Mouse (Mus musculus) megakaryocyte, embryonic 14.5 days (primary cell): ENCODE data around the gene Adam19. TPM values are rescaled to one million over a fixed set of nuclear protein-coding genes. Genes with fewer than 3 reads are reported as not detected.

Source experiments
- H3K27me3 ChIP-seq: replicated peaks from 2 replicates; pipeline ENCODE3; 2012; ENCODE audit warnings: inconsistent platforms
- H3K36me3 ChIP-seq: replicated peaks from 2 replicates; pipeline ENCODE3; 2012; ENCODE audit warnings: low read length, inconsistent platforms, mixed read lengths
- H3K4me1 ChIP-seq: 2 replicates; pipeline ENCODE4 v1.6.1; 2012; ENCODE audit warnings: inconsistent platforms
- H3K4me3 ChIP-seq: replicated peaks from 2 replicates; pipeline ENCODE3; 2012; ENCODE audit warnings: moderate library complexity, mild to moderate bottlenecking, inconsistent platforms
- H3K9me3 ChIP-seq: 2 replicates; pipeline ENCODE4 v1.6.1; 2012; ENCODE audit warnings: inconsistent platforms
- FLI1 ChIP-seq: IDR thresholded peaks from 2 replicates; pipeline ENCODE4 v1.6.1; 2012; ENCODE audit warnings: low read length, inconsistent platforms, mixed read lengths
- GATA1 ChIP-seq: IDR thresholded peaks from 3 replicates; pipeline ENCODE4 v1.6.1; 2012; ENCODE audit warnings: mixed read lengths, low read length, inconsistent platforms, borderline replicate concordance
- polyA plus RNA-seq: library from polyadenylated mRNA; stranded (reverse); fragments of >175 nt; gene quantifications from 2 replicates; pipeline ENCODE4 v1.2.3, GENCODE M21; 2012; ENCODE audit warnings: low replicate concordance; ENCODE audit not compliant: insufficient read depth

The Adam19 gene
- polyA plus RNA-seq, 1 experiment, result 0.21 TPM

DNA sequence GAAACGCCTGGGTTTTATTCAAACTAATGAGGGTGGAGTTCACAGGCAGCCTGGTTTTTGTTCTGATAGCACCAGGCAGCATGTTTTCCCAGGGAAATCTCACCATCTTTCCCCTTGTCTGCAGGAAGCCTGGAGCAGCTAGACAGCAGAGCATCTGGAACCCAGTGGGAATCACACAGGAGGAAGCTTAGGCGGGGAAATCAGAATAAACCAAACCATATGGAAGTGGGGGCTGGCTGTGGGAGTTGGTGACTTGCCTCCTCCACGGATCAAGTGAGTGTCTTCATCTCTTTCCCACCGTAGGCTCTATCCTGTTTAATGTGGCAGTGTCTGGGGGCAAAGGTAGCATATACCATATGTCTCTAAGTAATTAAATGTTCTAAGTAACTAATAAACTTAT is 129.7 kb downstream of the Adam19 start:
- H3K9me3 ChIP-seq, result no peaks in the 10 kb centered on the region
- H3K36me3 ChIP-seq, result no peaks in the 10 kb centered on the region
- TF ChIP-seq GATA1, result no peak
- no peak for TF ChIP-seq FLI1
- peaks cover 3% of the 10 kb centered on the region for H3K27me3 ChIP-seq
- no peaks in the 10 kb centered on the region for H3K4me1 ChIP-seq
- H3K4me3 ChIP-seq, result no peak overlapping the region

DNA sequence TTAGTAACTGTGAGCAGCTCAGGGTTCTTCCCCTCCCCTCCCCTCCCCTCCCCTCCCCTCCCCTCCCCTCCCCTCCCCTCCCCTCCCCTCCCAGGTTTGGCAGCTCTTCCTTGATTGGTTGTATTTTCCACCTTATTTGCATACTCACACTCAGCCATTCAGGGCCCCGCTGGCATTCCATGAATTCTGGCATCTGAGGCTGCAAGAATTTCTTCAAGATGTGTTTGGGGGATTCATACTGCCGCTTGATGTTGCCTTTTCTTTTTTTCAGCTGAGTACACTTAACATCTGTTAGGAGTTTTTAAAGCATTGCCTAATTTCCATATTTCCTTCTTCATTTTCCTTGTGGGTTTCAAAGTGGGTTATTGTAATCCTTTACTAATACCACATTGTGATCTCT is 132.5 kb downstream of the Adam19 start:
- no peaks in the 10 kb centered on the region for H3K9me3 ChIP-seq
- no peaks in the 10 kb centered on the region for H3K4me1 ChIP-seq
- TF ChIP-seq FLI1 (no peak), GATA1 (no peak)
- peaks cover 1% of the 10 kb centered on the region for H3K27me3 ChIP-seq
- no peaks in the 10 kb centered on the region for H3K36me3 ChIP-seq
- H3K4me3 ChIP-seq, result no peak overlapping the region

DNA sequence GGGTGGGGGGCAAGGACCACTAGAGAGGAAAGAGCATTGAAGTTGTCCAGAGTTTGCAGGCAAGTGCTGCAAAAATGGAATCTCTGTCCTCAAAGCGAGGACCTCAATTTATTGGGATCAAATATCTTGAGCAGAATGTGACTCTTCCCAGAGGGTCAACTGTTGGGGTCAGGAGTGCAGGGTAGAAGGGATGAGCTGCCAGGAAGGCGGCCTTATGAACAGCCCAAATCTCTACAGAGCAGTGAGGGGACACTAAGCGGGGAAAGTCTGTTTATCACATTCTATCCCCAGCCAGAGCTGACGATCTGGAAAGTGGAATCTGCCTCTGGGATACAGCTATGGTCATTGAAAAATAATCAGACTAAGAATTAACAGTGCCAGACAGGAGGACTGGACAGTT is 138.4 kb downstream of the Adam19 start:
- no peak overlapping the region for H3K4me3 ChIP-seq
- peaks cover 37% of the 10 kb centered on the region for H3K36me3 ChIP-seq
- H3K4me1 ChIP-seq, result peaks cover 9% of the 10 kb centered on the region
- no peak for TF ChIP-seq FLI1
- no peak for TF ChIP-seq GATA1
- no peaks in the 10 kb centered on the region for H3K9me3 ChIP-seq
- H3K27me3 ChIP-seq, result no peaks in the 10 kb centered on the region

Other genes starting within 250 kb of the Adam19 start
- 38.7 and 59.4 TPM in 2 replicates for gene Clint1, start 203.9 kb upstream of the Adam19 start, polyA plus RNA-seq
- gene Lsm11, start 111.1 kb upstream of the Adam19 start, polyA plus RNA-seq, result 16.9 and 61.8 TPM in 2 replicates
- gene Thg1l, start 100.5 kb upstream of the Adam19 start, polyA plus RNA-seq, result 4.1 TPM in 1 of 2 replicates, not detected in the other
- gene Sox30, start 75.7 kb upstream of the Adam19 start, polyA plus RNA-seq, result not detected in 2 replicates
- gene Gm12166, start 3.7 kb upstream of the Adam19 start, polyA plus RNA-seq, result 0.78 TPM in 1 of 2 replicates, not detected in the other
- not detected in 2 replicates for gene Nipal4, start 110.5 kb downstream of the Adam19 start, polyA plus RNA-seq
- gene Fndc9, start 179.5 kb downstream of the Adam19 start, polyA plus RNA-seq, result not detected in 2 replicates